ENCODE assay signal across 8 mouse cellular contexts in the genomic region with DNA sequence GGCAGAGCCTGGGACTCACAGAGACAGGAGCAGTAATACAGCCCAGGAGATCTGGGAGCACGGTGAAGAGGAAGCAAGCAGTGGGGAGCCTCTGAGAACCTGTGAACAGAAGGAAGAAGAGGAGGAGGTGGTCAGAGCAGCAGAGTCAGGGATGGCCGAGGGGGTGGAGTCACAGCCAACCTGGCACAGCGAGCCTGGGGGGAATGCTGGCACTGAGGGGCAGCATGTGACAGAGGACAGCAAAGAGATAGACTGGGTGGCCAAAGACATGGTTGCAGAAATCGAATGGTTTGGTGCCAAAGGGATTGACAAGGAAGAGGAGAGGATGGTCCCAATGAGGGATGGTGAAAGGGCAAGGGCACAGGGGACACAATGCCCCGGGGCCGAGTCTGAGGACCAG. TPM values are rescaled to one million over a fixed set of nuclear protein-coding genes. Genes with fewer than 3 reads are reported as not detected.
DNase-seq lines count a peak whose midpoint lies in the region; ATAC-seq and TF ChIP-seq lines count a peak whose summit lies in the region.

A gene (minus strand): TSS at position 101 of the 400 bp plus-strand sequence.

- no peak for ATAC-seq in lung, embryonic 14.5 days (ENCODE audit: insufficient read depth)
- no peak for ATAC-seq in limb, embryonic 12.5 days (ENCODE audit: insufficient number of reproducible peaks, insufficient read depth, low FRiP score, low TSS enrichment, low read depth)
- no peak for ATAC-seq in stomach, embryonic 14.5 days (ENCODE audit: insufficient number of reproducible peaks, insufficient read depth, low FRiP score, low read depth)

- no peaks in the 10 kb centered on the region for H3K36me3 ChIP-seq in lung, embryonic 14.5 days (ENCODE audit: insufficient read depth)
- H3K36me3 ChIP-seq in limb, embryonic 12.5 days: no peaks in the 10 kb centered on the region
- no peaks in the 10 kb centered on the region for H3K36me3 ChIP-seq in stomach, embryonic 14.5 days (ENCODE audit: control insufficient read depth, insufficient read depth, low read length)

- no peak for DNase-seq in lung, embryonic 14.5 days
- no peak for DNase-seq in lung, adult 18-20 months
- no peak for DNase-seq in heart, postnatal 25 days (ENCODE audit: low spot score)
- no peak for DNase-seq in cerebellum, adult 9-10 months
- DNase-seq in cerebellum, postnatal 36 days: no peak

- H3K27me3 ChIP-seq in lung, embryonic 14.5 days (ENCODE audit: insufficient read depth, low read length): no peaks in the 10 kb centered on the region
- peaks cover 31% of the 10 kb centered on the region for H3K27me3 ChIP-seq in limb, embryonic 12.5 days
- H3K27me3 ChIP-seq in stomach, embryonic 14.5 days (ENCODE audit: control insufficient read depth, insufficient read depth, low read length): no peaks in the 10 kb centered on the region

- no peaks in the 10 kb centered on the region for H3K9me3 ChIP-seq in lung, embryonic 14.5 days (ENCODE audit: low read depth, low read length)
- no peaks in the 10 kb centered on the region for H3K9me3 ChIP-seq in limb, embryonic 12.5 days
- H3K9me3 ChIP-seq in stomach, embryonic 14.5 days (ENCODE audit: control insufficient read depth, low read depth, low read length): no peaks in the 10 kb centered on the region

- peak within 1 kb of the TSS; percentile 13; the same call in 1 of the 2 replicates for H3K9ac ChIP-seq in lung, embryonic 14.5 days
- no peak within 1 kb of the TSS for H3K9ac ChIP-seq in limb, embryonic 12.5 days (replicated peaks)
- H3K9ac ChIP-seq in stomach, embryonic 14.5 days (replicated peaks; ENCODE audit: low read depth, low read length): no peak within 1 kb of the TSS

- no peak for TF ChIP-seq POLR2A in cortical plate, adult 2 months (IDR thresholded peaks at IDR 0.05; ENCODE audit: extremely low read depth, insufficient read depth, low read length)

- intact Hi-C loops in heart, postnatal 25 days (cut with DNase I): loop anchor here (2.0 kb wide), 1 partner anchor 51 kb away; no protein-coding TSS in a partner anchor

- WGBS in lung, embryonic 14.5 days: 71% methylated on average over 6 of the region's 6 CpGs
- WGBS in limb, embryonic 12.5 days: 75% methylated on average over 6 of the region's 6 CpGs
- 71% methylated on average over 6 of the region's 6 CpGs for WGBS in stomach, embryonic 14.5 days

- no peak for TF ChIP-seq CTCF in lung, embryonic 14.5 days (IDR thresholded peaks at IDR 0.05; ENCODE audit: low read depth)
- TF ChIP-seq CTCF in cortical plate, adult 2 months (IDR thresholded peaks at IDR 0.05; ENCODE audit: extremely low read depth, insufficient read depth, low read length): no peak

- no peak within 1 kb of the TSS for H3K4me2 ChIP-seq in lung, embryonic 14.5 days
- no peak within 1 kb of the TSS for H3K4me2 ChIP-seq in limb, embryonic 12.5 days
- no peak within 1 kb of the TSS for H3K4me2 ChIP-seq in stomach, embryonic 14.5 days (replicated peaks; ENCODE audit: low read depth, low read length)

- H3K27ac ChIP-seq in lung, embryonic 14.5 days (ENCODE audit: low read depth): no peak within 1 kb of the TSS
- no peak within 1 kb of the TSS for H3K27ac ChIP-seq in cortical plate, adult 2 months (ENCODE audit: insufficient read depth, low read length)
- H3K27ac ChIP-seq in limb, embryonic 12.5 days: no peak within 1 kb of the TSS
- no peak within 1 kb of the TSS for H3K27ac ChIP-seq in stomach, embryonic 14.5 days (ENCODE audit: low read length)

- H3K4me1 ChIP-seq in lung, embryonic 14.5 days (ENCODE audit: insufficient read depth): no peaks in the 10 kb centered on the region
- no peaks in the 10 kb centered on the region for H3K4me1 ChIP-seq in cortical plate, adult 2 months (ENCODE audit: control insufficient read depth, insufficient read depth, low read length)
- peaks cover 16% of the 10 kb centered on the region for H3K4me1 ChIP-seq in limb, embryonic 12.5 days (replicated peaks)
- H3K4me1 ChIP-seq in stomach, embryonic 14.5 days (ENCODE audit: control insufficient read depth, insufficient read depth, low read length): no peaks in the 10 kb centered on the region

- H3K4me3 ChIP-seq in lung, embryonic 14.5 days (ENCODE audit: low read depth, low read length): no peak within 1 kb of the TSS
- H3K4me3 ChIP-seq in cortical plate, adult 2 months (ENCODE audit: insufficient read depth, low read length): no peak within 1 kb of the TSS
- H3K4me3 ChIP-seq in limb, embryonic 12.5 days (replicated peaks): no peak within 1 kb of the TSS
- no peak within 1 kb of the TSS for H3K4me3 ChIP-seq in stomach, embryonic 14.5 days (ENCODE audit: low read depth, low read length)

RNA-seq across cellular contexts. Expression of the gene that starts here (rescaled TPM):
- polyA plus RNA-seq in lung, embryonic 14.5 days (2014; fragmentation: Nextera tagmentation; extraction: Ambion mirVana): 24.1 and 27.3 TPM in 2 replicates
- 41.8 and 42.3 TPM in 2 replicates for polyA plus RNA-seq in cortical plate, adult 2 months (2012; rRNA removed)
- 10 to 100 TPM; 11.3 to 13.6 TPM for total RNA-seq in heart, postnatal 25 days (2021)
- polyA plus RNA-seq in limb, embryonic 12.5 days (2016; fragmentation: Nextera tagmentation; extraction: Ambion mirVana): 34.0 TPM in 2 replicates
- polyA plus RNA-seq in stomach, embryonic 14.5 days (2014; fragmentation: Nextera tagmentation; extraction: Ambion mirVana): 27.2 and 30.2 TPM in 2 replicates
